Mouse (Mus musculus) embryonic fibroblast, embryonic 13.5 days (primary cell): ENCODE results near the gene Tnr.

ENCODE experiments used
- CTCF ChIP-seq: IDR thresholded peaks from 2 replicates; pipeline ENCODE4 v1.5.1; 2011; ENCODE audit warnings: mild to moderate bottlenecking, control low read depth, low read length, moderate library complexity, borderline replicate concordance; ENCODE audit not compliant: insufficient read depth
- POLR2A ChIP-seq: IDR thresholded peaks from 2 replicates; pipeline ENCODE4 v1.6.1; 2011; ENCODE audit warnings: low read depth, mild to moderate bottlenecking, control low read depth, low read length, moderate library complexity

DNA sequence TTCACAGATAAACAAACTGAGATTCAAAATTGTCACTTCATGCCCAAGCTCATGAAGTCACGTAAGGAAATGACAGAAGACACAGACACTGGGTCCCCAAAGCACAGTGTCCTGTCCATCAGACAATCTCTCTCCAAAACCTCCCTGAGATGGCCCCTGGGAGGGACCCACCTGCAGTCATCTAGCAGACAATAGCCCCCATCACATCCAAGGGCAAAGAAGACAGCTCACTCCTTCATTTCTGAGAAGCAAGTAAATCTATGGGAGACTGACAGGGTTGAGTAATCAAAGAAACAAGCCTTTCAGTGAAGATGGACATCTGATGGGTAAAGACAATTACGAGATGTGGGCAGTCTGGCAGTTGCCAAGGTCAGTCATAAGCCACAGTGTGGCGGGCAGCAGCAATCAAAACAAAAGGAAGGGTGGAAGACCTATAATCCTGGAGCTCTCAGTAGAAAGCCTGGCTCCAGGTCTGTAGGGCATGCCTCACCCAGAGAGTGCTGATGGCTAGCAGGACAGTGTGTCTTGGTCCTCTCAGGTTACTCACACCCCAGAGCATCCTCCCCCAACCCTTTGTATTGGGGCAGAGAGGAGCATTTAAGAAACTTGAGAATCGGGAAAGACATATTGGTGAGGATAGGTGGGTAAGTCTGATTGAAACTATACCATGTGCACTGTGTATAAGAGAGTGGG lies 310.2 kb downstream of the Tnr start:
- no peak for TF ChIP-seq CTCF
- TF ChIP-seq POLR2A, result no peak
